Mouse (Mus musculus): ENCODE measurements around the gene Gadd45g.
"Not testable (repeated sequence)": the region's sequence is repeated elsewhere in the genome, so short reads cannot be mapped to it uniquely, and the experiment has no call there.

Gene Gadd45g

GRCm38 (mm10) chr13:51834024-51834423, 12.5 kb upstream of the Gadd45g start:
- DNase-seq (ENCODE audit: extremely low read depth, low read depth), result peak; percentile 46

DNA sequence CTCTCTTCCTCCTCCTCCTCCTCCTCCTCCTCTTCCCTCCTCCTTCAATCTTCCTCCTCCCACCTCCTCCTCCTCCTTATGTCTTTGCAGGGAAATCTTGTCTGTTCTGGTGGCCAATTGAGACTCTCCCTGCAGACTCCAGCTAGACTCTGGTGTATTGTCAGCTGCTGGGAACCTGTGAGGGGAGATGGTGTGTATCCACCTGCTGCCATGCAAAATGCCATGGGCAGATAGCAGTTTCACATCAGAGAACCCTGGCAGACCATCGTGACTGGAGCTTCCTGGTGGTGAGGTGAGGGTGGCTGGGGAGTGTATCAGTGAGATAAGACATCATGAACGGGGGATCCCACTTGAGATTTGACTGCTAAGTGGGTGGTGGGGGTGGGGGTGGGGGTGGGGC, 12.0 kb upstream of the Gadd45g start:
- DNase-seq (ENCODE audit: extremely low read depth, low read depth), result no peak

- not testable (repeated sequence) for DNase-seq (ENCODE audit: extremely low read depth, low read depth)
These were observed 11.3 kb upstream of the Gadd45g start for GRCm38 (mm10) chr13:51835208-51835607.

DNA sequence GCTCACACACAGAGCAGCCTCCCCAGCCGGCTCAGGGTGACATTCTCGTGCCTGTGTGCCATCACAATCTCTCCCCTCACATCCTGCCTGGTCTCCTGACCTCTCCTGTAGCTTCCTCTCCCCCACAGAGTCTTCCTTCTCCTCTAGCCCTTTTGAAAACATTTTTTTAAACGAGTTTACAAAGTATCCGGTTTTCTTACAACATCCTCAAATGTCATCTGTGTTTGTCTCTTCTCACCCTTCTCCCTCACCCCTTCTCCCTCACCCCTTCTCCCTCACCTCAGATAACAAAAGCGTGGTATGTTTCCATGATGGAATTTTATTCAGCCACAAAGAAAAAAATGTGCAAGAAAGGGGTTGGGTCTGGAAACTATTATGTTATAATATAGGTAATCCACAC, 9.1 kb upstream of the Gadd45g start:
- no peak for DNase-seq (ENCODE audit: extremely low read depth, low read depth)

DNA sequence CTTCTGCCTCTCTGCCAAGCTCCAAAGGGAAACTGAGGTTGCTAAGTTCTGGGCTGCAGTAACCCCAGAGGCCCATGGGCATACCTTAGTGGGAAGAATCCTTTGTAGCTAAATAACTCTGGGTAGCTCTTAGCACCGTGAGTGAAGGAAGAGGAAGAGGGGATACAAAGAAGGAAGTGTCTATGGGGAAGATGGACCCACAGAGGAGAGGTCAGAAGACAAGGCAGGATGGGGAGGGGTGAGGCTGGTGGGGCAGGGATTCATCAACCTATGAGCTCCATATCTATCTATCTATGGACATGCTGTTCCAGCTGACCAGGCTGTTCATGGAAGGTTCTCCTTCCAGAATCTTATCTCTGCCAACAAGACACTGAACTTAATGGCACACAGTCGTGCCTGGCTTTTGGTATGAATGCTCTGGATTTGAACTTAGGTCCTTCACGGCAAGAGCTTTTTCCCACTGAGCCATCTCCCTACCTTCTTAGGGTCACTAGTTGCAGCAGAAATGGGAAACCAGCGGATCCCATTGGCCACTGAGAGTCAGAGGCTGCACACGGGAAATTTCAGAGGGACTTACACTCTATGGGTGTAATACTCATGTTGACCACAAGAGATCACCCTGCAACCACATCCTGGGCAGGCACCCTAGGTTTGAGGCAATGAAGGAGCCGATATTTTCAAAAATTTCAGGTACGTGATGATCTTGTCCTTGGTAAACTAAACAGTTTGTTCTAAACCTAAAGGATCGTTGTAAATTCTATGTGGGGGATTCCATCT, 7.0 kb upstream of the Gadd45g start:
- DNase-seq (ENCODE audit: extremely low read depth, low read depth), result peak; percentile 69

- DNase-seq (ENCODE audit: extremely low read depth, low read depth), result no peak
These were observed 5.8 kb upstream of the Gadd45g start for GRCm38 (mm10) chr13:51840702-51841101.

GRCm38 (mm10) chr13:51841541-51842115, 4.8 kb upstream of the Gadd45g start:
- peak; percentile 86 for DNase-seq (ENCODE audit: extremely low read depth, low read depth)

DNA sequence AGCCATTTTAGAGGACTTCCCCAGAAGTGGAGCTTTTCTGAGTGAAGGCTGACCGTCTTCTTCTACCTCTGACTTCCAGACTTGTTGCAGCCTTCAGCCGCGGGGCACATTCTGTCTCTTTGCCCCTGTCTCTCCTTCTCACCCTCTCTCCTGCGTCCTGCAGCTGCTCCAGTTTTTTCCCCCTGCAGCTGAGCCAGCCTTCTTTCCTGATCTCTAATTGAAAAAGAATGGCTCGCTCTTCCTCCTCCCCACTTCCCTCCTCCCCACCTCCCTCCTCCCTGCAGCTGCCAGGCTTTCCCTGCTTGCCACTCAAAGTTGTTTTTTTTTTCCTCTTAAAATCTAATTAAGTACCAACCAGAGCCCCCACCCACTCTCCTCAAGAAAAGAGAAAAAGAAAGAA, 4.3 kb upstream of the Gadd45g start:
- no peak for DNase-seq (ENCODE audit: extremely low read depth, low read depth)

DNA sequence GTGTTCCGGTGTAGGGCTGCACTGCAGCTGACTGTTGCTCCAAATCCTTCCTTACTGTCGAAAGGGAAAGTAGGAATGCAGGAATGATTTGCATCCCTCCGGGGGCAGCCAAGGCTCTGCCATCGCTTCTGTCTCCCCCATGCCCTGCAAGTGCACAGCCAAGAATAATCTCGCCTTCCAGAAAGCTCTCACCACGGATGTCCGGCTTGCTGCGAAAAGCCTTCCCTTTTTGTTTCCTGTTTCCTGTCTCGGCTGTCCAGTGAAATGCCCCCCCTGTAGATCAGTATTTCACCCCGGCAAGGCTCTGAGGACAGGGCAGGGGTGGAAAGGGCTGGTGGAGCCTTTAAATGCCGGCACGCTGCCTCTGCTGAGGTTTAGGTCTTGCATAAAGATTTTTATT, 3.7 kb upstream of the Gadd45g start:
- no peak for DNase-seq (ENCODE audit: extremely low read depth, low read depth)

- DNase-seq (ENCODE audit: extremely low read depth, low read depth), result no peak
These were observed 3.2 kb upstream of the Gadd45g start for GRCm38 (mm10) chr13:51843298-51843697.

DNA sequence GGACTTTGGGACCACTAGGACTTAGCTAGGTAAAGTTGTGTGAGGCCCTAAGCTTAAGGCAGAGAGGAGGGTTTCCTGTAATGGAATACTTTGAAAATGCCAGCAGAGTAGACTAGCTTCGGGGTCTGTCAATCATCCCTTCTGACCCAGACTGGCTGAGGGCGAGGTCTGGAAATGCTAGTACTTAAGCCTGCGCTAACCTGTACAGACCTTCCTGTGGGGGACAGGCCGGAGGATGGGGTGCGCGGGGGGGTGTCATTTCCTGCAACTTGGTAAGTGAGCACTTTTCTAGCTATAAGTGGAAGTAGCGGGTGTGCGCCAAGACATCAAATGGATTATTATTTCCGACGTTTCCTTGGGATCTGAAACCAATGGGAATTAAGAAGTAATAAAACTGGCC, 2.4 kb upstream of the Gadd45g start:
- no peak for DNase-seq (ENCODE audit: extremely low read depth, low read depth)

- DNase-seq (ENCODE audit: extremely low read depth, low read depth), result peak; percentile 78
These were observed 1.8 kb upstream of the Gadd45g start for GRCm38 (mm10) chr13:51844661-51845060.

DNA sequence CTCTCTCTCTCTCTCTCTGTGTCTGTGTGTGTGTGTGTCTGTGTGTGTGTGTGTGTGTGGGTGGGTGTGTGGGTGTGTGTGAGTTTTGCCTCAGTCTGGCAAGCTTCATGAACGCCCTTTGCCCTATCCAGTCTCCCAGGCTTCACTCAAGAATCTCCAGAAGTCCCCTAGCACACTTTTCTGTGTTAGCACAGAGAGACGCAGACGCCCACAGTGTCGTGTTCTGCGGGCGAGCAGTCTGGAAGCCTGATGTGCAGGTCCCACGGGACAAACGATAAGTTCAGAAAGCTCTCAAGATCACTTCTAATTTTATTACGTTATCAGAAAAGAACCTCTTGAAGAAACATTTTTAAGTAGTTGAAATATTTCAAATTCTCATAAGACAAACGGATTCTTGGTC, 1.4 kb upstream of the Gadd45g start:
- no peak for DNase-seq (ENCODE audit: extremely low read depth, low read depth)

DNA sequence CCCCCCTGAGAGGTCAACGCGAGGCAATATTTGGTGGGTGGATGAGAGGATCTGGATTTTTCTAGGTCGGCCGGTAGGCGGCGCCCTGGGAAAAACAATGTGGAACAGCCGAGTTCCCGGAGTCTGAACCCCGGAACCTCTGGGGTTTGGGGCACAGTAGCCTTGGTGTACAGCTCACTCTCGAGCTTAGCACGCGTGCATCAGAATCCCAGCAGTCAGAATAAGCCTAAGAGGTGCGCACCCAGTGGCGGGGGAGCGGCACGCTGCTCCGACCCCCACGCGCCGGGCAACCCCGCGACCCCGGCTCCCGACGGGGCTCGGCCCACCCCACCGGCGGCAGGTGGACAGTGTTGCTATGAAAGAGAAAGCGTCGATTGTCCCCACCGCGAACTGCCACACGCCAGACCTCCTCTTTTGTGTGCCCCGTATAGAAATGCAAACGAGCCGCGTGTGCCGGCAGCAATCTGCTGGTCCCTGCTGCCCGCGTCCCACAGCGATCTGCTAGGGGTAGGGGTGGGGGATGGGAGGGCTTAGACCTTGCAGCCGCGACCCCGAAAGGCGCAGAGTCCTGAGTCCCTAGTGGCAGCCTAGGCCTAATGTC, 787 bp upstream of the Gadd45g start:
- DNase-seq (ENCODE audit: extremely low read depth, low read depth), result peak; percentile 72

- peak; percentile 48 for DNase-seq (ENCODE audit: extremely low read depth, low read depth)
These were observed 653 bp downstream of the Gadd45g start for GRCm38 (mm10) chr13:51846868-51847793.

DNA sequence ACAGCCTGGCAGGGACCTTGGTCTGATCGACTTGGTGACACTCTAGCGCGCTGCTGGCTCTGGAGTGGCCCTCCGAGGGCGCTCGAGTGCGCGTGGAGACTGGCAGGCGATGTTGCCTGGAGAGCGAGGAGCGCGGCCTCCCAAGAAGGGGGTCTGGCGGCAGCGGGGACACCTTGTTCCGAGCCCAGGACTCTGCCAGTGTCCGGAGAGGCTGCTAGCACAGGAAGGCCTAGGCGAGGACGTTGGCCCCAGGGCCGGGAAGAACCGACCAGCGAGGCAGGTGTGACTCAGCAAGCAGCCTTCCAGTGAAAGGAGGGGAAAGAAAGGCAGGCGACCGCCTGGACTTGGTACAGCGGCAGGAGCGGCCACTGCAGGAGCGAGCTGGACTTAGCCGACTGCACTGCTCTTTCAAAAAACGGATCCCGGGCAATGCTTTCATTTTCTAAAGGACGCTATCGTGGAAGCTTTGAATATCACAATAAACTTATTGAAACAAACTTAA, 1.6 kb downstream of the Gadd45g start:
- peak; percentile 59 for DNase-seq (ENCODE audit: extremely low read depth, low read depth)

DNA sequence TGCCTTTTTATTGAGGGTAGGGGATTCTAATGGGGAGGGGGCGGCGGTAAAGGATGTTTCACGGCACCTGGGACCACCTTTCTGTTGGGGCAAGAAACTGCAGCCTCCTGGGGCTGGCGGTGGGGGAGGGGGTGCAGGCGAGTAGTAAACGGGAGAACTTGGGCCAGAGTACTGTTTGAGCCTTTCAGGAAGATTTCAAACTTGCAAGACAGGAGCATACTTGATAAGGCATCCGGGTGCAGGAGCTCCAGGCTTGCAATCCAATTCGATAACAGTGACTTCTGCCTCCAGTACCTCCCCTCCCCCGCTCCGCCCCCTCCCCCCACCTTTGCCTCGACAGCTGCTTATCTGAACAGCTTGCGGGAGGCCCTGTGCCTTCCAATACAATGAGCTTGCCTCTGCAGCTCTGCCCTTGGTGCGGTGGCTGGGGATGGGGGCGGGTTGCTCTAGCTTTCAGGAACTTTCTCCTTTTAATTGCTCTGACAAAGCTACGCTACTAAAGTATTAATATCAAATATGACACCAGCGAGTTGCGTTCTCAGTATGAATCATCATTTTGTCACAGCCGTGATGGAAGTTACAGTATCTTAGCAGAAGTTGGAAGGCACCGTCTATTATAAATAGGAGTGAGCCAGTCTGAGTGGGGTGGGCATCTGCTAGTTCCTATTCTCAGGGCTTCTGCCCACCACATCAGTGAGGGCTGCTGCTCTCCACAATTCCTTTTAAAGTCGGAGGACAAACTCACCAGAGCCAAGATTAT, 2.2 kb downstream of the Gadd45g start:
- peak; percentile 92 for DNase-seq (ENCODE audit: extremely low read depth, low read depth)

DNA sequence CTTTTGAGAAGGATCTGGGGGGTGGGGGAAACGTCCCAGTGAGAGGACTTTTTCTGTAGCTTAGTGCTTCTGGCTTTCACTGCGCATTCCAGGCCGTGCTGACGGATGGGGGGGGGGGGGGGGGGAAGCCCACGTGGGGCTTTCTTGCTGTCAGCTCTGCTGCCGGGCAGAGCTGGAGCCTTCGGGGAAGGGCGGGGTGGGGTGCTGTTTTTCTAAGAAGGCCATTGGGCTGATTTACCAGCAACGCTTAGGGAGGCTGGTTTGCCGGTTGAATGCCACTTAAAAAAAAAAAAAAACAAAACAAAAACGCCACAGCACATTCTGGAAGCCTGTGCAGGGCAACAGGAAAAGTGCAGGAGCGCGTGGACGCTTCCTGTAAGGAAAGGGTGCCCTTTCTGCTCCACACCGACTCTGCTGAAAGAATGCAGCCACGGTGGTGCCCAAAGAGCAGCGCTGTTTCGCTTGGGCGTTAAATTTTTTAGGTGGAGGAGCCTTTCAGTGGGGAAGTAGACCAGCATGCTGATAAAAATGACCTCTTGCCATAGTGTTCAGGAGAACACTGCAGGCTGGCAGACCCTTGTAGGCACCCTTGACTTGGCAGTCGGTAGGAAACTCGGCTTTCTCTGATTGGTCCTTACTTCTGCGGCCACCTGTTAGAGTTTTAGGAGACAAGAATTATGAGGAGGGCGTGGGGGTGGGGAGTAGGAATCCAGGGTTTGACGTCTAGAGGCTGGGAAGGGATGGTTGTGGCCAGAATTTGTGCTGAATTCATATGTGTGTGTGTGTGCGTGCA, 3.0 kb downstream of the Gadd45g start:
- peak; percentile 35 for DNase-seq (ENCODE audit: extremely low read depth, low read depth)

DNA sequence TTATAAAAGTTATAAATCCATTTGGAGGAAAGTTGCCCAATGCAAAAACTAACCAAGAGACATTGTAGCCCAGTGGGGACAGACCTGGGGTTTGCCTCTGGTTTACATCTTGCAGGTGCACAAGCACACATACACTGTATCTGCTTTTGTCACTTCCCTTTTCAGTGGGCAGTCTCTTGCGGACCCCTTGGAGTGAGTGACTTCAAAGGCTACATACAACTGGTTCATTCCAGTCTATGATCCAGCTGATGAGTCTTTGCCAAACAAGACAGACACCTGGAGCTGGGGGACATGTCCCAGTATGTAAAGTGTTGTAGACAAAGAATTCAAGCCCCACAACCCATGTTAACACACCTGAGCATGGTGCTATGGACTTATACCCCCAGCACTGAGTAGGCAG, 4.1 kb downstream of the Gadd45g start:
- no peak for DNase-seq (ENCODE audit: extremely low read depth, low read depth)
